In the genomic region with DNA sequence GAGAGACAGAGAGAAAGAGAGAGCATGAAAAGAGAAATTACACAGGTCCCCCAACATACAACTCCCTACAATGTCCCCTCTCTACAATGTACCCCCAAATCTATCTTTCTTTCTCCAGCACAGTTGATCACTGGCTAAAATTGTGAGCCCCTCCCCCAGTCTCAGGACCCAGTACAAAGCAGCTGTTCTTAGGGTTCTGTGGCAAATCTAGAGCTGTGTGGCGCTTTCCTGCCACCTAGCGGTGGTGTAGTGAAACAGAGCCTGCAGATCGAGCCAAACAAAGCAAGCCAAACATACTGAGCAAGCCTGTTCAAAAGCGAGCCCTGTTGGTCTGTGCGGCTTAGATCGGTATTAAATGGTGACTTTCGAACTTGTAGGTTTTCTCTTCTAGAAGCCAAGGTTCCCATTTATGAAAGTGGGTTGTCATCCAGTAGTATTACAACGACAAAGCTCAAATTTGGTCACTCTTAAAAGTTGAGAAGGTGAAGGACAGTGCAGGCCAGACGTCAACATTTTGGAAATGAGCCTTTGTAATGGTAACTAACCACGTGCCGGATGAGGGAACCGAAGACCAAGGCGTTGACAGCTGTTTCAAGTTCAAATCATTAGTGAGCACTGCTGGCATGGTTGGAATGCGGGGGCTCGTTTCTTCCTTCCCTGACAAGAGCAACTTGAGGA, we compare ENCODE assay signal across 8 mouse cellular contexts. TPM values are rescaled to one million over a fixed set of nuclear protein-coding genes. Genes with fewer than 3 reads are reported as not detected.
DNase-seq lines count a peak whose midpoint lies in the region; ATAC-seq and TF ChIP-seq lines count a peak whose summit lies in the region.

No protein-coding gene starts in this region.

- H3K4me1 ChIP-seq in E14TG2a.4 (replicated peaks; ENCODE audit: low read depth, low read length): peaks cover 11% of the 10 kb centered on the region
- H3K4me1 ChIP-seq in heart, postnatal 0 days (ENCODE audit: control insufficient read depth, insufficient read depth): peaks cover 3% of the 10 kb centered on the region; the same call in 1 of the 2 replicates
- no peaks in the 10 kb centered on the region for H3K4me1 ChIP-seq in liver, embryonic 14.5 days (replicated peaks; ENCODE audit: control insufficient read depth in 2 of 2, insufficient read depth in 2 of 2, low read length in 1 of 2)
- no peaks in the 10 kb centered on the region for H3K4me1 ChIP-seq in neural tube, embryonic 14.5 days (ENCODE audit: control insufficient read depth, insufficient read depth, low read length)

- 18% methylated on average over 15 of the region's 15 CpGs for WGBS in heart, postnatal 0 days
- 33% methylated on average over 15 of the region's 15 CpGs for whole genome bisulfite sequencing in liver, embryonic 14.5 days (ENCODE audit: insufficient replicate concordance)
- WGBS in neural tube, embryonic 14.5 days: 31% methylated on average over 15 of the region's 15 CpGs

- TF ChIP-seq EP300 in heart, postnatal 0 days (IDR thresholded peaks at IDR 0.05; ENCODE audit: low read depth): no peak
- no peak for TF ChIP-seq EP300 in liver, embryonic 14.5 days (IDR thresholded peaks at IDR 0.05; ENCODE audit: low read depth)

- TF ChIP-seq CTCF in E14TG2a.4 (conservative IDR thresholded peaks at IDR 0.05; ENCODE audit: low read length): peak; percentile 90
- peak; percentile 92 for TF ChIP-seq CTCF in brain, embryonic 14.5 days (IDR thresholded peaks at IDR 0.05; ENCODE audit: borderline replicate concordance, extremely low read depth, insufficient read depth, insufficient read length)
- TF ChIP-seq CTCF in heart, postnatal 0 days (IDR thresholded peaks at IDR 0.05; ENCODE audit: low read depth): peak; percentile 97
- peak; percentile 88 for TF ChIP-seq CTCF in liver, embryonic 14.5 days (IDR thresholded peaks at IDR 0.05; ENCODE audit: low read depth)

- peak; percentile 97 for DNase-seq in brain, embryonic 14.5 days (ENCODE audit: low read depth)
- DNase-seq in fat pad, adult 2 months (ENCODE audit: extremely low read depth, low read depth, low spot score): peak; percentile 4
- DNase-seq in heart, postnatal 0 days (ENCODE audit: low spot score): peak; percentile 84
- DNase-seq in kidney, postnatal 25 days: peak; percentile 72 to 77
- peak; percentile 14 to 22 (median 16) for DNase-seq in liver, embryonic 14.5 days (ENCODE audit: low read depth in 3 of 3, low spot score in 3 of 3)
- peak; percentile 60 for DNase-seq in testis, postnatal 14 days (ENCODE audit: low spot score)

- H3K4me2 ChIP-seq in heart, postnatal 0 days (ENCODE audit: low read depth, low read length): no peak overlapping the region
- no peak overlapping the region for H3K4me2 ChIP-seq in liver, embryonic 14.5 days (ENCODE audit: low read depth)
- H3K4me2 ChIP-seq in neural tube, embryonic 14.5 days (ENCODE audit: low read depth, low read length): no peak overlapping the region

- H3K27me3 ChIP-seq in E14TG2a.4 (ENCODE audit: insufficient read depth, low read length): peaks cover 9% of the 10 kb centered on the region
- H3K27me3 ChIP-seq in heart, postnatal 0 days (ENCODE audit: control insufficient read depth, insufficient read depth, low read length): no peaks in the 10 kb centered on the region
- no peaks in the 10 kb centered on the region for H3K27me3 ChIP-seq in liver, embryonic 14.5 days (ENCODE audit: control insufficient read depth, insufficient read depth, low read length)
- H3K27me3 ChIP-seq in neural tube, embryonic 14.5 days (ENCODE audit: control insufficient read depth, insufficient read depth, low read length): no peaks in the 10 kb centered on the region

- TF ChIP-seq POLR2A in brain, embryonic 14.5 days (IDR thresholded peaks at IDR 0.05; ENCODE audit: borderline replicate concordance, extremely low read depth, insufficient read depth, insufficient read length, poor library complexity, severe bottlenecking): no peak

- no peak overlapping the region for H3K4me3 ChIP-seq in E14TG2a.4 (replicated peaks; ENCODE audit: low read length)
- no peak overlapping the region for H3K4me3 ChIP-seq in heart, postnatal 0 days (ENCODE audit: low read depth, low read length)
- no peak overlapping the region for H3K4me3 ChIP-seq in liver, embryonic 14.5 days (ENCODE audit: insufficient read depth in 1 of 2, low read depth in 2 of 2, low read length in 2 of 2)
- no peak overlapping the region for H3K4me3 ChIP-seq in neural tube, embryonic 14.5 days (ENCODE audit: low read depth, low read length)

- no peak overlapping the region for H3K27ac ChIP-seq in heart, postnatal 0 days (ENCODE audit: low read depth)
- H3K27ac ChIP-seq in liver, embryonic 14.5 days: no peak overlapping the region
- H3K27ac ChIP-seq in neural tube, embryonic 14.5 days (ENCODE audit: low read depth, low read length): no peak overlapping the region

- H3K36me3 ChIP-seq in E14TG2a.4 (ENCODE audit: insufficient read depth, low read length): no peaks in the 10 kb centered on the region
- no peaks in the 10 kb centered on the region for H3K36me3 ChIP-seq in heart, postnatal 0 days (replicated peaks; ENCODE audit: control insufficient read depth, insufficient read depth, low read length)
- H3K36me3 ChIP-seq in liver, embryonic 14.5 days (replicated peaks; ENCODE audit: control insufficient read depth, insufficient read depth, low read depth): no peaks in the 10 kb centered on the region
- H3K36me3 ChIP-seq in neural tube, embryonic 14.5 days (ENCODE audit: control insufficient read depth, insufficient read depth, low read length): no peaks in the 10 kb centered on the region

- no peak overlapping the region for H3K9ac ChIP-seq in heart, postnatal 0 days (replicated peaks; ENCODE audit: low read depth, low read length)
- no peak overlapping the region for H3K9ac ChIP-seq in liver, embryonic 14.5 days (replicated peaks)
- no peak overlapping the region for H3K9ac ChIP-seq in neural tube, embryonic 14.5 days (replicated peaks; ENCODE audit: low read depth, low read length)

- peaks cover 5% of the 10 kb centered on the region for H3K9me3 ChIP-seq in E14TG2a.4 (ENCODE audit: low read length)
- H3K9me3 ChIP-seq in heart, postnatal 0 days (replicated peaks; ENCODE audit: control insufficient read depth, low read length): no peaks in the 10 kb centered on the region
- no peaks in the 10 kb centered on the region for H3K9me3 ChIP-seq in liver, embryonic 14.5 days (ENCODE audit: control insufficient read depth, low read length)
- no peaks in the 10 kb centered on the region for H3K9me3 ChIP-seq in neural tube, embryonic 14.5 days (ENCODE audit: control insufficient read depth, low read length)

- ATAC-seq in heart, postnatal 0 days (ENCODE audit: insufficient read depth, low read depth): peak; percentile 78
- no peak for ATAC-seq in liver, embryonic 14.5 days (ENCODE audit: insufficient read depth)
- peak; percentile 86 for ATAC-seq in neural tube, embryonic 14.5 days (ENCODE audit: low read depth)

RNA-seq across cellular contexts. Expression of a gene that starts 44.8 kb away (rescaled TPM):
- 5.9 and 9.8 TPM in 2 replicates for polyA plus RNA-seq in brain, embryonic 14.5 days (2012; rRNA removed)
- total RNA-seq in heart, postnatal 0 days (2014; rRNA removed; ENCODE audit: low replicate concordance): 2.4 and 4.4 TPM in 2 replicates
- polyA plus RNA-seq in heart, postnatal 0 days (2015; fragmentation: Nextera tagmentation; extraction: Ambion mirVana): 2.3 and 2.5 TPM in 2 replicates
- 0.32 and 0.37 TPM in 2 replicates for polyA plus RNA-seq in liver, embryonic 14.5 days (2012; rRNA removed)
- polyA plus RNA-seq in liver, embryonic 14.5 days (2014; fragmentation: Nextera tagmentation; extraction: Ambion mirVana): 0.67 and 1.3 TPM in 2 replicates
- 24.3 and 26.1 TPM in 2 replicates for polyA plus RNA-seq in neural tube, embryonic 14.5 days (2014; fragmentation: Nextera tagmentation; extraction: Ambion mirVana)

Comparison
In these comparisons a context has a peak if more than half of its experiments do, and no peak if none do; other contexts are left out.
1. DNase-seq: peak in every context shown above with its lines; median percentile 97 in brain, embryonic 14.5 days; 84 in heart, postnatal 0 days; 74 in kidney, postnatal 25 days; 60 in testis, postnatal 14 days; 16 in liver, embryonic 14.5 days; 4 in fat pad, adult 2 months.